Mouse (Mus musculus): ENCODE measurements around the gene Hmx3. TPM values are rescaled to one million over a fixed set of nuclear protein-coding genes. Genes with fewer than 3 reads are reported as not detected.

Gene Hmx3
- polyA plus RNA-seq, 1 experiment from 2014 or later = not detected

DNA sequence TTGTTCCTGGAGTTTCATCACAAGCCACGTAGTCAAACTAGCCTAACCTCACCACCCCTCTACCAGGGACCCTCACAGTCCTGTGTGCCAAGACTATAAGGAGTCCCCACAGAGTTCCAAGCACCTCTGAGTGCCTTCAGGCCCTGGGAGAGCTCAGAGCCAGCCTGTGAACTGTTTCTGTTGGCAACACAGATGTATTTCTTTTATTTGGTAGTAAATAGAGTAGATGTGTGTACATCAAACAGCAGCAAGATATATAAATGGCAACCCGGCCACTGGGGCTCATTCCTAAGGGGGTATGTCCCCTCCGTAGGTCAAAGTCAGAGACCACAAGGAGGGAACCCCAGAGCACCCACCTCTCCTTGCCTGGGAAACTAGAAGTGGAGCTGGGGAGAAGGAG lies 5.8 kb downstream of the Hmx3 start, which contains the start of gene Hmx2:
Gene Hmx2 (plus strand): TSS at position 301 of the 400 bp plus-strand sequence.
- peaks cover 12% of the 10 kb centered on the region for H3K4me1 ChIP-seq
- H3K4me2 ChIP-seq = no peak within 1 kb of the TSS
- no peak within 1 kb of the TSS for H3K9ac ChIP-seq
- peaks cover 98% of the 10 kb centered on the region for H3K27me3 ChIP-seq
- no peak for ATAC-seq (replicated peaks; ENCODE audit: low FRiP score)
- no peaks in the 10 kb centered on the region for H3K9me3 ChIP-seq (replicated peaks)
- WGBS = 1% methylated on average over 3 of the region's 3 CpGs
- H3K4me3 ChIP-seq (replicated peaks) = no peak within 1 kb of the TSS
- H3K36me3 ChIP-seq = no peaks in the 10 kb centered on the region
- H3K27ac ChIP-seq = no peak within 1 kb of the TSS

DNA sequence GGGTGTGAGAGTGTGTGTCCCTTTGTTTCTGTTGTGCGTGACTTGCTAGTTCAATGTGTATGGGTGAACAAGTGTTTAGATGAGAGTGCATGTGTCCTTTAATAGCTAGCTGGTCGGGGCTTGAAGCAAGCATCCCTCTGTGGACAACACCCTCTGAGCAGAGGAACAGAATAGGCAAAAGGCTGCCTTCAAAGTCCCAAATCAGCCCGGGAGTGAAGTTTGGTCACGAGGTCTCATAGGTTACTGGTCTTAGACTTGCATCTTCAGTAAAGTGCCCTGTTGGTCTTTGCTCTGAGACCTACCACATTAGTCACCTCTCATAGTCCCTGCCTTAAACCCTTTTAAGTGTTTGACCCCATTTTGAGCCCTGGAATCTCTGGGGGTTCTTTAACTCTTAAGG lies 8.8 kb downstream of the Hmx3 start:
- H3K27me3 ChIP-seq = peaks cover 100% of the 10 kb centered on the region
- H3K9me3 ChIP-seq (replicated peaks) = no peaks in the 10 kb centered on the region
- H3K4me1 ChIP-seq = peaks cover 25% of the 10 kb centered on the region
- under 1% methylated on average over 4 of the region's 4 CpGs for WGBS
- H3K36me3 ChIP-seq = no peaks in the 10 kb centered on the region
- H3K9ac ChIP-seq = no peak overlapping the region
- ATAC-seq (replicated peaks; ENCODE audit: low FRiP score) = no peak
- no peak overlapping the region for H3K4me3 ChIP-seq (replicated peaks)
- H3K4me2 ChIP-seq = no peak overlapping the region
- H3K27ac ChIP-seq = no peak overlapping the region

DNA sequence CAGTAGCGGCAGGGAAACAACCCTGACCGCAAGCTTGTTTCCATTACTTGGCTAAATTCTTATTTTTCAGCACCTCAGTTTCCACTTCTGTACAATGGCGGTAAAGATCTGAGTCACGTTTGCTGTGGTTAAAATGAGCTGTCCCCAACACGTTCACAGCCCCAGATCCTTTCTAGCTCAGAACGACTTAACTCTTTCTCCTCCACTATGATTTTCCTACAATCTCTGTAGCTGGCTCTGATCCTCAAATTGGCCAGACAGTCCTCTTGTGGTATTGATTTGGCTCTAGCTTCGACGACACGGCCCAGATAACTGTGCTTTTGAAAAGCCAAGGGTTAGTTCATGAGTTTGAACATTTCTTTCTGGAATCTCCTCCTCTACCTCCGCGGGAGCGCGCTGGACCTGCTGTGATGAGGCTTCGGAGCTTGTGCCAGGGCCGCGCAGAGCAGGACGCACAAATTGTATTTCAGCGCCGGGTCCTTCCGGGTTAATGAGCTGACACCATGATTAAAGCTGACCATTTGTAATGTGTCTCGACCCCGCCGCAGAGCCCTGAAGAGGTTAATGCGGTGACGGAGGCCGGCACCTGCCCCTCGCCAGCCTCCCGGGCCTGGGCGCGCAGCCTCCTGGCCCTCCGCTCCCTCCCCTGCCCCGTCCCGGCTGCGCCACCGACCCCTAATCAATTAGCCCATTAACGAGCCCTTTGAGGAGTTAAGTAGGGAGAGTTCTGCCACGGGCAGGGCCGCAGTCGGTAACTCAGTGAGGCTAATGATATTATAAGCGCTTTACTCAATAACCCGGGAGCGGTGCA lies 9.5 kb downstream of the Hmx3 start:
- WGBS = under 1% methylated on average over 42 of the region's 42 CpGs
- H3K27ac ChIP-seq = no peak overlapping the region
- H3K9me3 ChIP-seq (replicated peaks) = no peaks in the 10 kb centered on the region
- H3K4me2 ChIP-seq = no peak overlapping the region
- H3K9ac ChIP-seq = no peak overlapping the region
- H3K36me3 ChIP-seq = no peaks in the 10 kb centered on the region
- H3K4me1 ChIP-seq = peaks cover 31% of the 10 kb centered on the region
- H3K4me3 ChIP-seq (replicated peaks) = no peak overlapping the region
- no peak for ATAC-seq (replicated peaks; ENCODE audit: low FRiP score)
- H3K27me3 ChIP-seq = peaks cover 100% of the 10 kb centered on the region

DNA sequence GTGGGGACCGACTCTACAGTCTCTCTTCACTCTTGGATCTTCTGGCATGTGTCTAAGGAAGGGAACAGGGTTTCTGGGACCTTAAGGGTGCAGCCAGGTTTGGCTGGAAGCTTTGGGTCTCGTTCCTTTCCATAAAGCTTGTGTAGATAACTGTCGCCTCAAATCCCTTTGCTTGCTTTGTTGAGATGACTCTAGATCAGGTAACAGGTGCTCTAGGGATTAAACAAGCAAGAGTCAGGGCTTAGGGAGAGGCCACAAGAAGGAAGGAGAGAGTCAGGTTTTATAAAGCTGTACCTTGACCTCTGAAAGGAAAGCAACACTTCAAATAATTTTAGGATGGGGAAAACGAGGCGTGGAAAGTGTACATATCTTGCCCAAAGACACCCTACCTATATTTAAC lies 10.1 kb downstream of the Hmx3 start:
- 3% methylated on average over 5 of the region's 5 CpGs for WGBS
- H3K4me2 ChIP-seq = no peak overlapping the region

DNA sequence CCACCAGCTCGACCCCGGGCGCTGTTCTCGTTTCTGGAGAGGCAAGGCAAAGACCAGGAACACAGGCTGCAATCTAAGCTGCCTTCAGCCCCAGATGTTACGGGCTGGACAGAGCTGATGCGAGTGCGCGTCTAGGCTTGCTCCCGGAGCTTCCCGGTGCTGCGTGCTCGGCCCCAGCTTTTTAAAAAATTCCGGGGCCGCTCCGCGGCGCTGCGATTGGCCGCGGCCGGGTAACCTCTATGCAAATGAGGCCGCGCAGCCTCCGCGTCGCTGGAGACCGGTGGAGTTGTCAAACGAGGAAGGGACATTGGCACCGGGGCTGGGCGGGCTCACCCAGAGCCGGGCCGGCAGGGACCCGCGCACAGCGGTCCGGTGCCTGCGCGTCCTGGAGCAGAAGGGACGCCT lies 11.1 kb downstream of the Hmx3 start:
- Histone ChIP-seq H3K27ac (no peak overlapping the region), H3K4me3 (replicated peaks) (peak overlapping the region; percentile 33), H3K4me2 (peak overlapping the region; percentile 55), H3K4me1 (peaks cover 31% of the 10 kb centered on the region), H3K36me3 (no peaks in the 10 kb centered on the region), H3K27me3 (peaks cover 100% of the 10 kb centered on the region), H3K9ac (no peak overlapping the region), H3K9me3 (replicated peaks) (no peaks in the 10 kb centered on the region)
- peak; percentile 26; the same call in 1 of the 2 replicates for ATAC-seq (replicated peaks; ENCODE audit: low FRiP score)
- under 1% methylated on average over 38 of the region's 39 CpGs for WGBS

More for the DNA sequence above, 10.1 kb downstream of the Hmx3 start:
- Histone ChIP-seq H3K27ac (no peak overlapping the region), H3K4me3 (replicated peaks) (no peak overlapping the region), H3K9me3 (replicated peaks) (no peaks in the 10 kb centered on the region), H3K4me1 (peaks cover 31% of the 10 kb centered on the region), H3K27me3 (peaks cover 100% of the 10 kb centered on the region), H3K9ac (no peak overlapping the region), H3K36me3 (no peaks in the 10 kb centered on the region)
- no peak for ATAC-seq (replicated peaks; ENCODE audit: low FRiP score)

DNA sequence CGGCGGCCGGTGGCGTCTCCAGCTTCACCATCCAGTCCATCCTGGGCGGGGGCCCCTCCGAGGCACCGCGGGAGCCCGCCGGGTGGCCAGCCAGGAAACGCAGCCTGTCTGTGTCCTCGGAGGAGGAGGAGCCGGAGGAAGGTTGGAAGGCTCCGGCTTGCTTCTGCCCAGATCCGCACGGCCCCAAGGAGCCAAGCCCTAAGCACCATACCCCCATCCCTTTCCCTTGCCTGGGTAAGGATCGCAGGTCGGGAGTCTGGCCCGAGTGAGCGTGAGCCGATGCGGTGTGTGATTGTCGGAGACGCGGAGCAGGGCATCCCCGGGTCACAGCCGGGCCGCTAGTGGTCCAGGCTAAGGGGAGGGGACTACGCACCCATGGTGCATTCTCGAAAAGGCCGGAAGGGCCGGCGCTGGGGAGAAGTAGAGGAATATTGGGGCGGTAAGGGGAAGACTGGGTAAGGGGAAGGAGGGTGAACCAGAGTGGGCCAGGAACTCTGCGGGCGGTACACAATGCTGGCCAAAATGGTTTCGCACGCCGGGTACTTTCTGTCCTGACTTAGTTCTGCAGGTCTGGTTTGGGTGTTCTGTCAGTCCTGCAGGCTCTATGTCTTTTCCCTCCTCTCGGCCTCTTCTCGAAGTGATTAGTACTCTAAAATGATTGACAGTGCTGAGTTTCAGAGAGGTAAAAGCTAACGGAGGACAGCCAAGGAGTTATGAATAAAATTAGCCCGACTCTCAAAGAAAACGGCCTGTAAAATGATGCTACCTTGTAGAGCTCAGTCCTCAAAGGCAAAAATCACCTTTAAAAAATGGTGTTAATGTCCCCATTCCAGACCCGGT lies 11.9 kb downstream of the Hmx3 start:
- Histone ChIP-seq H3K4me3 (replicated peaks) (peak overlapping the region; percentile 33), H3K27me3 (peaks cover 100% of the 10 kb centered on the region), H3K9ac (no peak overlapping the region), H3K4me1 (peaks cover 31% of the 10 kb centered on the region), H3K36me3 (no peaks in the 10 kb centered on the region), H3K27ac (no peak overlapping the region), H3K4me2 (peak overlapping the region; percentile 55), H3K9me3 (replicated peaks) (no peaks in the 10 kb centered on the region)
- 1% methylated on average over 45 of the region's 45 CpGs for WGBS
- ATAC-seq (replicated peaks; ENCODE audit: low FRiP score) = 0 out of 2 replicates have a peak, but pooled peaks have one; percentile 30

DNA sequence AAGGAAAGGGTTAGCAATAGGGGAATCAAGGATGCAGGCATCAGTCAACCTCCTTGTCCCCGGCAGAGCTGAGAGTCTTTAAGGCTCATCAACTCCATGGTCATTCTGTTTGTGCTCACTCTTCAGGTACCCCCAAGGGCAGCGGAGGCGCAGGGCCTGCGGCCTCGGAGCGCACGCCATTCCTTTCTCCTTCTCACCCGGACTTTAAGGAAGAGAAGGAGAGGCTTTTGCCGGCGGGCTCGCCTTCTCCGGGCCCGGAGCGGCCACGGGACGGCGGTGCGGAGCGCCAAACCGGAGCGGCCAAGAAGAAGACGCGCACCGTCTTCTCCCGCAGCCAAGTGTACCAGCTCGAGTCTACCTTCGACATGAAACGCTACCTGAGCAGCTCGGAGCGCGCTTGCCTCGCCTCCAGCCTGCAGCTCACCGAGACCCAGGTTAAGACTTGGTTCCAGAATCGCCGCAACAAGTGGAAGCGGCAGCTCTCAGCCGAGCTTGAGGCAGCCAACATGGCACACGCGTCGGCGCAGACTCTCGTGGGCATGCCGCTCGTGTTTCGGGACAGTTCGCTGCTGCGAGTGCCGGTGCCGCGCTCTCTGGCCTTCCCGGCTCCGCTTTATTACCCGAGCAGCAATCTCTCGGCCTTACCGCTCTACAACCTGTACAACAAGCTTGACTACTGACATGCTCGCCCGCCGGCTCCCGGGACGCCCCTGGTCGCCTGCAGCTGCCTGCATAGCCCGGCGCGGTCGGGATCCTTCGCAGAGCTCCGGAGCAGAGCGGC lies 12.8 kb downstream of the Hmx3 start:
- Histone ChIP-seq H3K9ac (no peak overlapping the region), H3K27me3 (peaks cover 92% of the 10 kb centered on the region), H3K4me3 (replicated peaks) (peak overlapping the region; percentile 22), H3K36me3 (no peaks in the 10 kb centered on the region), H3K4me2 (peak overlapping the region; percentile 41), H3K4me1 (peaks cover 31% of the 10 kb centered on the region), H3K27ac (no peak overlapping the region), H3K9me3 (replicated peaks) (no peaks in the 10 kb centered on the region)
- under 1% methylated on average over 68 of the region's 68 CpGs for WGBS
- no peak for ATAC-seq (replicated peaks; ENCODE audit: low FRiP score)

DNA sequence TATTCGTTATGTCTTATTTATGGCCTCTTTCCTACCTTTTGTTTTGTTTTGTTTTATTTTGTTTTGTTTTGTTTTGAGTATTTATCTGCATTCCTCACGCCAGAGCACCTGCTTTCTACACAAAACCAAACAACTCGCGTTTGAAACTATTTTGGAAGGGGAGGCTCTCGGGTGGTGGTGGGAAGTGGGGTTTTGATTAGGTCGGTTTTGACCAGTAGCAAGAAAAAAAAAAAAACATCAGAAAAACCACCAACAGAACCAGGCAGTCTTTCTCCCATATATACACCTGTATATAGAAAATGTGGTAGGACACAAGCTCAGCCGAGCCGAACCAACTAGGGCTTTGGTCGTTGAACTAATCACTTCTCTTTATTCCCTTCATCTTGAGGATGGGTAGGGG lies 13.4 kb downstream of the Hmx3 start:
- H3K36me3 ChIP-seq = no peaks in the 10 kb centered on the region
- WGBS = under 1% methylated on average over 9 of the region's 9 CpGs
- H3K27ac ChIP-seq = no peak overlapping the region

DNA sequence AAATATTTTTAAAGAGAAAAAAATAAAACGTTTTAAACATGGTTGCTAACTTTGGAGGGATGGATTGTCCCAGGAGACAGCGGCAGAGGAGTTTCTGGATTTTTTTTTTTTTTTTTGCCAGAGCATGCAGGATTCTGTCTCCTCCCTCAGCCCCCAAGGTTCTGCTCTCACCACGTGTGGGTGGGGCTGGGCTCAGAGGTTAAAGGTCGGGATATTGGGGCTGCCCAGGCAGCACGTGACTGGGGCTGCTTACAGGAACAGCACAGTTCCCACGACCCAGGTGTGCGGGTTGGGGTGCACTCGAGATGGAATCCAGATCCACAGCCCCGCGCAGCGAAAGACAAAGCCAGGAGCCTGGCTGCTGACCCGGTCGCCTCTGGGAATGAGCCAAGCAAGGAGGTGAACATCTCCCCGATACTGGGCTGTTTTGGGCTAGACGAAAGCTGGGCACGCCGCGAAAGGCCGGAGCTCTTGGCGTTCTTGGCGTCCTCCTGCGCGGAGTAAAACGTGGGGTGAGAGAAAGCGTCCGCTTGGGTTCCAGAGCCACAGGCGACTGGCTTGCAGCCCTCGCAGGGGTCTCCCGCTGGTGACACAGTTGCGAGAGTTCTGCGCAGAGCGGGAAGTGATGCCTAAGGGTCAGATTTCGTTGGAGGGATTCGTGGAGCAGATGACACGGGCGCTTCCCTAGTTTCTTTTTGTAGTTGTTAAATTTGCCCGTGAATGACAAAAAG lies 14.0 kb downstream of the Hmx3 start:
- H3K4me2 ChIP-seq = peak overlapping the region; percentile 9; the same call in 1 of the 2 replicates
- under 1% methylated on average over 37 of the region's 37 CpGs for WGBS
- peaks cover 80% of the 10 kb centered on the region for H3K27me3 ChIP-seq
- peaks cover 36% of the 10 kb centered on the region for H3K4me1 ChIP-seq
- no peak overlapping the region for H3K9ac ChIP-seq
- peaks cover under 1% of the 10 kb centered on the region for H3K36me3 ChIP-seq
- ATAC-seq (replicated peaks; ENCODE audit: low FRiP score) = no peak
- H3K9me3 ChIP-seq (replicated peaks) = no peaks in the 10 kb centered on the region
- H3K27ac ChIP-seq = no peak overlapping the region
- H3K4me3 ChIP-seq (replicated peaks) = peak overlapping the region; percentile 8; the same call in 1 of the 2 replicates

More for the DNA sequence above, 13.4 kb downstream of the Hmx3 start:
- H3K4me3 ChIP-seq (replicated peaks) = no peak overlapping the region
- no peaks in the 10 kb centered on the region for H3K9me3 ChIP-seq (replicated peaks)
- no peak for ATAC-seq (replicated peaks; ENCODE audit: low FRiP score)
- H3K4me1 ChIP-seq = peaks cover 33% of the 10 kb centered on the region
- H3K4me2 ChIP-seq = no peak overlapping the region
- H3K27me3 ChIP-seq = peaks cover 85% of the 10 kb centered on the region
- no peak overlapping the region for H3K9ac ChIP-seq

DNA sequence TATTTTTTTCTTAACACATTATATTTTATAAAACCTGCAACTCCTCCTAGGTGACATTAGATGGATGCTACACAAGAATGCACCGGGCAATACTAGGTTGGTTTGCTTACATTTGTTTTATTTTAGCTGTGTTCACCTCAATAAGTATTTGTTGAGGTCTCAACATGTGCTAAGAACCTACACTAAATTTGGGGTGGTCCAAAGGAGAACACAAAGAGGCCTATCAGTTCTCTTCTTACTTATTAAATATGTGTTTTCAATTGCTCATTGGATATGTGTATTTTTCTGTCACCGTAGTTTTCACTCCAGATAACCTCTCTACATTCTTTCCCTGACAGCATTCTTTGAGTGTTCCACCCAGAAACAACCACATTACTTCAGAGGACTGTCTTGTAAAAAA lies 15.1 kb downstream of the Hmx3 start:
- 34% methylated on average over 2 of the region's 2 CpGs for WGBS
- H3K4me3 ChIP-seq (replicated peaks) = no peak overlapping the region
- no peak overlapping the region for H3K9ac ChIP-seq
- peaks cover 69% of the 10 kb centered on the region for H3K27me3 ChIP-seq
- H3K27ac ChIP-seq = no peak overlapping the region
- H3K9me3 ChIP-seq (replicated peaks) = no peaks in the 10 kb centered on the region
- no peak overlapping the region for H3K4me2 ChIP-seq
- peaks cover 11% of the 10 kb centered on the region for H3K36me3 ChIP-seq
- ATAC-seq (replicated peaks; ENCODE audit: low FRiP score) = no peak
- peaks cover 47% of the 10 kb centered on the region for H3K4me1 ChIP-seq
